Mouse (Mus musculus) kidney, adult 2 months (tissue): ENCODE measurements around the gene Zc3h7b.

Experiments
- CTCF ChIP-seq: fragments of 200-500 bp; conservative IDR thresholded peaks from 2 replicates; pipeline ENCODE4 v1.5.1; 2011; ENCODE audit warnings: low read depth, mild to moderate bottlenecking, control low read depth, low read length, moderate library complexity, mixed read lengths; ENCODE audit not compliant: insufficient read depth, insufficient read length
- POLR2A ChIP-seq: fragments of 200-500 bp; IDR thresholded peaks from one replicate; pipeline ENCODE4 v1.6.1; 2011; ENCODE audit warnings: low read depth, low read length, control low read depth

DNA sequence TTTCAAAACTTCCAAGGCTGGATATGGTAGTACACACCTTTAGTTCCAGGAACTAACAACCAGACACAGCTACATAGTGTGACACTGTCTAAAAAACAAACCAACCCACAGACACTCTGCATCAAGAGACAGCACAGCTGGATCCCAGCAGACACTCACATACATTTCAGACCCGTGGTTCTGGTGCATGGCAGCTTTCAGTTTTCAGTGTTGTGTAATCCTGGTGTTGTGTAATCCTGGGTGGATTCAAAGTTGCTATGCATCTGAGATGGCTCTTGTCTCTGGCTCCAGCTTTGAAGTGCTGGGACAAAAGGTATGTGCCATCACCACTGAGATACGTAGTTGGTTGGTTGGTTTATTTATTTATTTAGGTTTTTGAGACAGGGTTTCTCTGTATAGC is 46.3 kb upstream of the Zc3h7b start:
- TF ChIP-seq CTCF (no peak), POLR2A (no peak)
